Mouse (Mus musculus): ENCODE results near the gene Srp9. TPM values are rescaled to one million over a fixed set of nuclear protein-coding genes. Genes with fewer than 3 reads are reported as not detected.

Gene Srp9
- polyA plus RNA-seq (2016; fragmentation: Nextera tagmentation; extraction: Ambion mirVana): 159 and 166 TPM in 2 replicates

DNA sequence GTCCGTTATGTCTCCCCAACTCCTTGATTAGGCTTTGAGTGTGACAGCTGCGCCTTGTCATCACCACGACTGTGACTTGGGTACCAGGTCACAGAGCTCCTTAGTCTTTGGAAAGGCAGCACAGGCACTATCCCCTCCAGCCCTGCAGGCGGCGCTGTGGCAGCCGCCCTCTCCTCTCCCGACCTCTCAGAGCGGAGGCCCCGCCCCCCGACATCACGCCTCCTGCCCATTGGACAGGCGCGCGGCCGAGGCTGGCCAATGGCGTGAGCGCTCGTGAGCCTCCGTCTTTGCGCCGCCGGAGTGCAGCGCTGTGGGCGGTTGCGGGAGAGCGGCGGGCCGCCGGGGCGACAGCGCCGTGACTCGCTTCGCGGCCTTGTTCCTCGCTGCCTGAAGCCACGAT is at the start of gene Srp9:
Gene Srp9 (plus strand): TSS at position 232 of the 400 bp plus-strand sequence.
- under 1% methylated on average over 37 of the region's 37 CpGs for WGBS
- Histone ChIP-seq H3K27ac (replicated peaks) (peak within 1 kb of the TSS; percentile 89), H3K27me3 (replicated peaks; ENCODE audit: low read depth, poor library complexity, severe bottlenecking) (no peaks in the 10 kb centered on the region), H3K9me3 (no peaks in the 10 kb centered on the region), H3K4me3 (peak within 1 kb of the TSS; percentile 94), H3K36me3 (replicated peaks) (peaks cover 31% of the 10 kb centered on the region), H3K4me1 (peaks cover 21% of the 10 kb centered on the region)
- DNase-seq (ENCODE audit: low spot score): peak; percentile 98

DNA sequence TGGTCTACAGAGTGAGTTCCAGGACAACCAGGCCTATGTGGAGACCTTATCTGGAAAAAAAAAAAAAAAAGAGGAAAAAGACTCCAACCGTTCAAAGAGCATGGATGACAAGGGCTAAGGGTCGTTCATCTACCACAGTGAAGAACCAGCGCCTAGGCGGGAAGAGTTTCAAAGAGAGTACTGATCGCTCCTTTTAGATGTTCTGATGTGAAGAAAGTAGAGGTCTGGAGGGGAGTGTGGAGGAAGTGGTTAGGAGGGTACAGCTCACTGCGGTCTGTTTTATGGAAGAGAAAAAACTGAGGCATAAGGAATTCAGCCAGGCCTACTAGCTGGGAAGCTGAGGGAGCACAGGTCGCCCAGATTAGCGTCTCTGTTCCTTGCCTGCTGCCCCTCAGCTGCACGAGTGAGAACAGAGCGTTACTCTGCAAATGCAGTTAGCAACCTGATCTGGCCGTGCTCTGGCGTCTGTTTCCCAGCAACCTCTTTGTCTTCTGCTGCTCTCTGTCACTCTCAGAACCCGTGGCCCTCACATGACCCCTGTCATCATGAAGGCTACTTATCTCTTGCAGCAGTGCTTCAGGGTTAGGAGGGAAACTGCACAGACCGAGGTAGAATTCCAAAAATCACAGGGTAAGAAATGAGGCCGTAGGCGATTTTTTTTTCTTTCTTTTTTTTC is 42.7 kb upstream of the Srp9 start:
- H3K36me3 ChIP-seq (replicated peaks): no peaks in the 10 kb centered on the region
- WGBS: 25% methylated on average over 16 of the region's 16 CpGs
- peak overlapping the region; percentile 3; the same call in 1 of the 2 replicates for H3K4me3 ChIP-seq

DNA sequence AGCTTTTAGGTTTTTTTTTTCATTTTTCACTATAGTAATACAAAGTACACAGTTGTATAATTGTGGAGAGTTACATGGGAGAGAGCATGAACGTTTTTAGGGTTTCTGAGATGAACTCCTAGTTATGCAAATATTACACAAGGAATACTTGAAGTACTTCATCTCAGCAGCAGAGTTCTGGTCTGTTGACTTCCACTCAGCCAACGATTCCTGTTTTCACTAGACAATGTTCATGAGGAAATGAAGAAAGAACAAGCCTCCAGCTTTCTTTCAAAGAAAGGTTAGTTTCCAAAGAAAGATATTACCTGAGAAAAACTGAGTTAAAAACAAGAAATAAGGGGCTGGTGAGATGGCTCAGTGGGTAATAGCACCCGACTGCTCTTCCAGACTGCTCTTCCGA is 41.1 kb upstream of the Srp9 start:
- H3K4me1 ChIP-seq: peaks cover 40% of the 10 kb centered on the region
- peaks cover 6% of the 10 kb centered on the region; the same call in 1 of the 2 replicates for H3K9me3 ChIP-seq
- H3K36me3 ChIP-seq (replicated peaks): no peaks in the 10 kb centered on the region
- no peak overlapping the region for H3K4me3 ChIP-seq
- no peaks in the 10 kb centered on the region for H3K27me3 ChIP-seq (replicated peaks; ENCODE audit: low read depth, poor library complexity, severe bottlenecking)
- WGBS: 85% methylated on average over 4 of the region's 4 CpGs
- no peak overlapping the region for H3K27ac ChIP-seq (replicated peaks)
- DNase-seq (ENCODE audit: low spot score): no peak

More for the DNA sequence above, 42.7 kb upstream of the Srp9 start:
- H3K4me1 ChIP-seq: peaks cover 27% of the 10 kb centered on the region
- peaks cover 10% of the 10 kb centered on the region; the same call in 1 of the 2 replicates for H3K9me3 ChIP-seq
- peak overlapping the region; percentile 75 for H3K27ac ChIP-seq (replicated peaks)
- peak; percentile 83 for DNase-seq (ENCODE audit: low spot score)
- H3K27me3 ChIP-seq (replicated peaks; ENCODE audit: low read depth, poor library complexity, severe bottlenecking): no peaks in the 10 kb centered on the region

- WGBS: 48% methylated on average over 7 of the region's 7 CpGs
Measured at GRCm38 (mm10) chr1:182086759-182087158, 37.8 kb upstream of the Srp9 start.

GRCm38 (mm10) chr1:182087351-182087750 is 37.2 kb upstream of the Srp9 start:
- no peaks in the 10 kb centered on the region for H3K27me3 ChIP-seq (replicated peaks; ENCODE audit: low read depth, poor library complexity, severe bottlenecking)
- peaks cover 69% of the 10 kb centered on the region for H3K4me1 ChIP-seq
- no peaks in the 10 kb centered on the region for H3K9me3 ChIP-seq
- H3K27ac ChIP-seq (replicated peaks): no peak overlapping the region
- WGBS: 88% methylated on average over 3 of the region's 3 CpGs
- H3K36me3 ChIP-seq (replicated peaks): no peaks in the 10 kb centered on the region
- H3K4me3 ChIP-seq: no peak overlapping the region
- DNase-seq (ENCODE audit: low spot score): no peak

More at GRCm38 (mm10) chr1:182086759-182087158, 37.8 kb upstream of the Srp9 start:
- H3K4me1 ChIP-seq: peaks cover 69% of the 10 kb centered on the region
- no peak overlapping the region for H3K4me3 ChIP-seq
- H3K27me3 ChIP-seq (replicated peaks; ENCODE audit: low read depth, poor library complexity, severe bottlenecking): no peaks in the 10 kb centered on the region
- no peaks in the 10 kb centered on the region for H3K9me3 ChIP-seq
- no peak overlapping the region for H3K27ac ChIP-seq (replicated peaks)
- no peak for DNase-seq (ENCODE audit: low spot score)
- H3K36me3 ChIP-seq (replicated peaks): no peaks in the 10 kb centered on the region

- H3K9me3 ChIP-seq: no peaks in the 10 kb centered on the region
- peaks cover 69% of the 10 kb centered on the region for H3K4me1 ChIP-seq
- DNase-seq (ENCODE audit: low spot score): no peak
- no peaks in the 10 kb centered on the region for H3K36me3 ChIP-seq (replicated peaks)
- H3K27me3 ChIP-seq (replicated peaks; ENCODE audit: low read depth, poor library complexity, severe bottlenecking): no peaks in the 10 kb centered on the region
- no peak overlapping the region for H3K4me3 ChIP-seq
- H3K27ac ChIP-seq (replicated peaks): peak overlapping the region; percentile 77
- 87% methylated on average over 14 of the region's 14 CpGs for WGBS
Measured at GRCm38 (mm10) chr1:182087753-182088633, 36.5 kb upstream of the Srp9 start.

DNA sequence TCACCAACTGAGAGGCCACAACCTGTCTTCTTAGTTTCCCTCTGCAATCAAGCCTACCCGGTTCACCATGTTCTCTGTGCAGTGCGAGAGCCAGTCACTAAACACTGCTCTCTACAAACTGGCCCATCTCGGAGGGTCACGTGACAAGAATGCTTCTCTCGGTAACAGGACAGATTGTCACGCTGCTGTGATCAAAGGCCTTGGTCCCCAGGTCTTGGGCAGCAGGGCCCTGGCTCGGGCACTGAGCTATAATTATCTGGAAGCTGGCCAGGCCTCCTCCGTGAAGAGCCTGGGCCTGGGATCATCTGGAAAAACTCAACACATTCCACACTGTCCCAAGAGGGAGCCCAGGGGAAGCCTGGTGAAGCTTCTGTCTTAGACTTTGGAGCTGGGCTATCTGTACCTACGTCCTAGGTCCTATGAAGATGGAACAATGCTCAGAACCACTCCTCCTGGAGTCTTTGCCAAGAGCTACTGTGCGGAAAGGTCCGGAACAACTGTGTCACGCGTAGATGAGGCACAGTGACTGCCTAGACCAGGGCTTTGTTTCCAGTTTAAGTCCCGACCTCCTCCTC is 35.6 kb upstream of the Srp9 start:
- H3K27ac ChIP-seq (replicated peaks): peak overlapping the region; percentile 77

GRCm38 (mm10) chr1:182089600-182090297 is 34.8 kb upstream of the Srp9 start:
- Histone ChIP-seq H3K4me1 (peaks cover 66% of the 10 kb centered on the region), H3K27ac (replicated peaks) (peak overlapping the region; percentile 77), H3K4me3 (no peak overlapping the region), H3K27me3 (replicated peaks; ENCODE audit: low read depth, poor library complexity, severe bottlenecking) (no peaks in the 10 kb centered on the region; the same call in 1 of the 2 replicates), H3K9me3 (no peaks in the 10 kb centered on the region), H3K36me3 (replicated peaks) (no peaks in the 10 kb centered on the region)
- WGBS: 45% methylated on average over 15 of the region's 15 CpGs
- DNase-seq (ENCODE audit: low spot score): peak; percentile 18

More for the DNA sequence above, 35.6 kb upstream of the Srp9 start:
- Histone ChIP-seq H3K4me3 (no peak overlapping the region), H3K4me1 (peaks cover 68% of the 10 kb centered on the region), H3K27me3 (replicated peaks; ENCODE audit: low read depth, poor library complexity, severe bottlenecking) (no peaks in the 10 kb centered on the region; the same call in 1 of the 2 replicates), H3K9me3 (no peaks in the 10 kb centered on the region), H3K36me3 (replicated peaks) (no peaks in the 10 kb centered on the region)
- WGBS: 51% methylated on average over 14 of the region's 14 CpGs
- DNase-seq (ENCODE audit: low spot score): peak; percentile 59

- Histone ChIP-seq H3K4me3 (no peak overlapping the region), H3K36me3 (replicated peaks) (no peaks in the 10 kb centered on the region), H3K27ac (replicated peaks) (peak overlapping the region; percentile 77), H3K9me3 (no peaks in the 10 kb centered on the region), H3K4me1 (peaks cover 71% of the 10 kb centered on the region), H3K27me3 (replicated peaks; ENCODE audit: low read depth, poor library complexity, severe bottlenecking) (no peaks in the 10 kb centered on the region; the same call in 1 of the 2 replicates)
- 27% methylated on average over 5 of the region's 5 CpGs for WGBS
- DNase-seq (ENCODE audit: low spot score): peak; percentile 34
Measured at GRCm38 (mm10) chr1:182090298-182090677, 34.2 kb upstream of the Srp9 start.

DNA sequence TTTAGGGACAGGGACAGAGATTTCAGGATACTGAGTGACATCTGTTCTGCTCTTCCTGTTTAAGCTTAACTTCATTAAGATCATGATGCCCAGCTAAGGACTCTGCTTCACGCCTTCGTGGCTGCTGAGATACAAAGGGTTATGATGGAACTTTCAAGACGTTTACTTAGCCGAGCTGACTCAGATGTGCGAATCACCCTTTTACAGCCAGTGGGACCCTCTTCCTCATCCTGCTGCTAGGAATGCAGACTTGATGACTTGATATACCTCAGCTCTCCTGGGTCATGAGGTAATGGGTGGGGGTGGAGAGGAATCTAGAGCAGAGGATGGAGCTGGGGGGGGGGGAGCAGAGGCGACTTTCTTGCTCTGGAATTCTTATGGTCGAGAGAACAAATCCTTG is 33.3 kb upstream of the Srp9 start:
- no peak for DNase-seq (ENCODE audit: low spot score)
- Histone ChIP-seq H3K4me3 (no peak overlapping the region), H3K27ac (replicated peaks) (peak overlapping the region; percentile 52; the same call in 1 of the 2 replicates), H3K9me3 (no peaks in the 10 kb centered on the region), H3K27me3 (replicated peaks; ENCODE audit: low read depth, poor library complexity, severe bottlenecking) (no peaks in the 10 kb centered on the region; the same call in 1 of the 2 replicates), H3K4me1 (peaks cover 77% of the 10 kb centered on the region), H3K36me3 (replicated peaks) (no peaks in the 10 kb centered on the region)
- WGBS: 64% methylated on average over 7 of the region's 7 CpGs

- Histone ChIP-seq H3K36me3 (replicated peaks) (no peaks in the 10 kb centered on the region), H3K9me3 (no peaks in the 10 kb centered on the region), H3K4me3 (no peak overlapping the region), H3K4me1 (peaks cover 73% of the 10 kb centered on the region), H3K27me3 (replicated peaks; ENCODE audit: low read depth, poor library complexity, severe bottlenecking) (no peaks in the 10 kb centered on the region; the same call in 1 of the 2 replicates), H3K27ac (replicated peaks) (no peak overlapping the region; the same call in 1 of the 2 replicates)
- peak; percentile 17 for DNase-seq (ENCODE audit: low spot score)
- 74% methylated on average over 13 of the region's 13 CpGs for WGBS
Measured at GRCm38 (mm10) chr1:182091746-182092412, 32.7 kb upstream of the Srp9 start.
